Mouse (Mus musculus) brain, embryonic 14.5 days (tissue): ENCODE measurements around the gene Cic.

Source experiments
- CTCF ChIP-seq: fragments of 200-500 bp; IDR thresholded peaks from 2 replicates; pipeline ENCODE4 v1.5.1; 2012; ENCODE audit warnings: inconsistent platforms, mild to moderate bottlenecking, moderate library complexity, borderline replicate concordance; ENCODE audit not compliant: insufficient read depth, insufficient read length; ENCODE audit errors: extremely low read depth
- POLR2A ChIP-seq: fragments of 200-500 bp; IDR thresholded peaks from 2 replicates; pipeline ENCODE4 v1.6.1; 2012; ENCODE audit warnings: mild to moderate bottlenecking, inconsistent platforms, borderline replicate concordance; ENCODE audit not compliant: poor library complexity, insufficient read depth, insufficient read length, severe bottlenecking; ENCODE audit errors: extremely low read depth

- TF ChIP-seq POLR2A (peak; percentile 70), CTCF (peak; percentile 71)
Measured at GRCm38 (mm10) chr7:25278341-25279075, 11.0 kb downstream of the Cic start.
